Mouse (Mus musculus): ENCODE measurements around the gene Mymx. TPM values are rescaled to one million over a fixed set of nuclear protein-coding genes. Genes with fewer than 3 reads are reported as not detected.

Gene Mymx
- polyA plus RNA-seq, 1 experiment from 2014 or later: 0.47 TPM

DNA sequence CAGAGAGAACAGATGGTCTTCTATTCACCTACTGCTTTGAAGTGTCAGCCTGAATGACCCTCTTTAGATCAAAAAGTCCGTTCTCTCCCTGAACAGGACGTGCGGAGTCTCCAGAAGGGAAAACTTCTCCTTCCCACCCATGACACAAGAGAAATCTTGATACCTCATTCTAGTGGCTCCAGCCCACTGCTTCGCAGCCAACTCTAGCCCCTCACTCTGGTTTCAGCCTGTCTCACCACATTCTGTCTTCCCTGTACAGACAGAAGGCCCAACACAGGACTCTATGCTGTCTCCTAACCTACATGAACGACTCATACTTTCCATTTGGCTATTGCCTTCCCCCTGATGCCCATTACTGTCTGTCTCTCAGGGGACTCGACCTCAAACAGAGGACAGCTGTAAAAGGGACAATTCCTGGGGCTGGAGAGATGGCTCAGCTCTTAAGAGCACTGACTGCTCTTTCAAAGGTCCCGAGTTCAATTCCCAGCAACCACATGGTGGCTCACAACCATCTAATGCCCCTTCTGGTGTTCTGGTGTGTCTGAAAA lies 50.6 kb downstream of the Mymx start:
- Histone ChIP-seq H3K4me2 (no peak overlapping the region), H3K9ac (no peak overlapping the region), H3K9me3 (no peaks in the 10 kb centered on the region), H3K4me3 (no peak overlapping the region), H3K27ac (no peak overlapping the region), H3K36me3 (peaks cover 10% of the 10 kb centered on the region), H3K4me1 (replicated peaks) (peaks cover 38% of the 10 kb centered on the region), H3K27me3 (peaks cover 38% of the 10 kb centered on the region)
- WGBS: 50% methylated on average over 7 of the region's 7 CpGs
- no peak for ATAC-seq (ENCODE audit: low FRiP score)

Other genes with a start within 250 kb of the Mymx start
- gene Cdc5l, start 168.4 kb downstream of the Mymx start, polyA plus RNA-seq (2015; fragmentation: Nextera tagmentation; extraction: Ambion mirVana): 67.9 and 68.7 TPM in 2 replicates
- gene Spats1, start 126.7 kb downstream of the Mymx start, polyA plus RNA-seq (2015; fragmentation: Nextera tagmentation; extraction: Ambion mirVana): 2.0 and 2.1 TPM in 2 replicates
- gene Aars2, start 95.3 kb downstream of the Mymx start, polyA plus RNA-seq (2015; fragmentation: Nextera tagmentation; extraction: Ambion mirVana): 17.4 and 19.1 TPM in 2 replicates
- gene Tcte1, start 78.7 kb downstream of the Mymx start, polyA plus RNA-seq (2015; fragmentation: Nextera tagmentation; extraction: Ambion mirVana): 3.0 TPM in 2 replicates
- 26.6 and 27.3 TPM in 2 replicates for gene Tmem151b, start 52.4 kb downstream of the Mymx start, polyA plus RNA-seq (2015; fragmentation: Nextera tagmentation; extraction: Ambion mirVana)
- 5.6 and 6.5 TPM in 2 replicates for gene Nfkbie, start 46.4 kb downstream of the Mymx start, polyA plus RNA-seq (2015; fragmentation: Nextera tagmentation; extraction: Ambion mirVana)
- gene Slc35b2, start 38.2 kb downstream of the Mymx start, polyA plus RNA-seq (2015; fragmentation: Nextera tagmentation; extraction: Ambion mirVana): 86.5 and 91.1 TPM in 2 replicates
- 1,593 and 1,619 TPM in 2 replicates for gene Hsp90ab1, start 28.8 kb downstream of the Mymx start, polyA plus RNA-seq (2015; fragmentation: Nextera tagmentation; extraction: Ambion mirVana)
- gene Slc29a1, start 2.5 kb downstream of the Mymx start, polyA plus RNA-seq (2015; fragmentation: Nextera tagmentation; extraction: Ambion mirVana): 33.7 and 38.2 TPM in 2 replicates
- gene Capn11, start 57.2 kb upstream of the Mymx start, polyA plus RNA-seq (2015; fragmentation: Nextera tagmentation; extraction: Ambion mirVana): 0.65 and 0.95 TPM in 2 replicates
- gene Mrpl14, start 84.2 kb upstream of the Mymx start, polyA plus RNA-seq (2015; fragmentation: Nextera tagmentation; extraction: Ambion mirVana): 121 and 122 TPM in 2 replicates
- 123 and 139 TPM in 2 replicates for gene Tmem63b, start 84.8 kb upstream of the Mymx start, polyA plus RNA-seq (2015; fragmentation: Nextera tagmentation; extraction: Ambion mirVana)
- gene 1600014C23Rik, start 131.7 kb upstream of the Mymx start, polyA plus RNA-seq (2015; fragmentation: Nextera tagmentation; extraction: Ambion mirVana): not detected in 2 replicates